Mouse (Mus musculus) erythroblast, embryonic 14.5 days (primary cell): ENCODE results near the gene Pfkfb4.

Experiments used
- GATA1 ChIP-seq: IDR thresholded peaks from 2 replicates; pipeline ENCODE4 v1.6.1; 2012; ENCODE audit warnings: low read length, inconsistent platforms, mixed read lengths
- TAL1 ChIP-seq: IDR thresholded peaks from 3 replicates; pipeline ENCODE4 v1.6.1; 2012; ENCODE audit warnings: low read length, inconsistent platforms, mixed read lengths

DNA sequence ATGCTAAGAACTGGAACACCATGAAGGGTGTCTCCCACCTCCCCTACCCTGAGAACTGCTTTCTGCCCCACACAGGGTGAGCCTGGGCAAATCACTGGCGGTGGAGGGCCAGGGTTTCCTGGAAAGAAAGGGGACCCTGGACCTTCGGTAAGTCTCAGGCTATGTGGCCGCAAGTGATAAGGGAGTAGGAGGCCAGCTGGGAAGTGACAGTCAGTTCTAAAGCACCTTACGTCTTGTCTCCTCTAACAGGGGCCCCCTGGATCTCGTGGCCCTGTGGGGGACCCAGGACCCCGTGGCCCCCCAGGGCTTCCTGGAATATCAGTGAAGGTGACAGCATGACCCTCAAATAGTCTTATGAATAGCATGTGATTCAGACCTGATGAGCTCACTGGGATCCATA lies 27.2 kb upstream of the Pfkfb4 start:
- no peak for TF ChIP-seq GATA1
- TF ChIP-seq TAL1 = no peak
